9 mouse cellular contexts compared by ENCODE assay signal in genomic region chr10:69371441-69371840, GRCm38 (mm10). TPM values are rescaled to one million over a fixed set of nuclear protein-coding genes. Genes with fewer than 3 reads are reported as not detected.
DNase-seq lines count a peak whose midpoint lies in the region; ATAC-seq and TF ChIP-seq lines count a peak whose summit lies in the region.
"Had no signal": no experiment of that assay in that cellular context is flagged by ENCODE, and none has a peak within 500 bp of the region (broad histone marks: within the 10 kb centered on the region; RNA-seq: fewer than 3 reads in every experiment).

No protein-coding gene starts in this region.

- no peaks in the 10 kb centered on the region for H3K9me3 ChIP-seq in hindbrain, embryonic 14.5 days (ENCODE audit: control insufficient read depth, low read length)
- H3K9me3 ChIP-seq in hindbrain, embryonic 16.5 days (ENCODE audit: control insufficient read depth, low read length), result no peaks in the 10 kb centered on the region
- H3K9me3 ChIP-seq in MEL (replicated peaks; ENCODE audit: insufficient read depth, low read length), result no peaks in the 10 kb centered on the region
- no peaks in the 10 kb centered on the region for H3K9me3 ChIP-seq in liver, embryonic 14.5 days (ENCODE audit: control insufficient read depth, low read length)
- H3K9me3 ChIP-seq: embryonic facial prominence, embryonic 13.5 days had no signal

- H3K4me1 ChIP-seq in hindbrain, embryonic 14.5 days (replicated peaks; ENCODE audit: control insufficient read depth, insufficient read depth, low read length), result no peaks in the 10 kb centered on the region
- no peaks in the 10 kb centered on the region for H3K4me1 ChIP-seq in hindbrain, embryonic 16.5 days (ENCODE audit: control insufficient read depth, insufficient read depth, low read depth, low read length)
- H3K4me1 ChIP-seq in MEL (ENCODE audit: control insufficient read depth in 1 of 2, insufficient read depth in 2 of 2, low read length in 2 of 2), result no peaks in the 10 kb centered on the region
- H3K4me1 ChIP-seq in liver, embryonic 14.5 days (replicated peaks; ENCODE audit: control insufficient read depth in 2 of 2, insufficient read depth in 2 of 2, low read length in 1 of 2), result no peaks in the 10 kb centered on the region
- H3K4me1 ChIP-seq: embryonic facial prominence, embryonic 13.5 days had no signal

- no peak overlapping the region for H3K27ac ChIP-seq in hindbrain, embryonic 14.5 days
- H3K27ac ChIP-seq in hindbrain, embryonic 16.5 days (ENCODE audit: low read depth, low read length), result no peak overlapping the region
- no peak overlapping the region for H3K27ac ChIP-seq in MEL (ENCODE audit: control insufficient read depth, low read depth, low read length)
- no peak overlapping the region for H3K27ac ChIP-seq in liver, embryonic 14.5 days
- H3K27ac ChIP-seq: embryonic facial prominence, embryonic 13.5 days had no signal

- H3K4me3 ChIP-seq in hindbrain, embryonic 14.5 days (replicated peaks; ENCODE audit: low read length), result no peak overlapping the region
- no peak overlapping the region for H3K4me3 ChIP-seq in hindbrain, embryonic 16.5 days (ENCODE audit: low read length)
- H3K4me3 ChIP-seq in MEL (ENCODE audit: control insufficient read depth in 1 of 2, insufficient read depth in 1 of 2, low read depth in 2 of 2, low read length in 2 of 2), result no peak overlapping the region
- H3K4me3 ChIP-seq in liver, embryonic 14.5 days (ENCODE audit: insufficient read depth in 1 of 2, low read depth in 2 of 2, low read length in 2 of 2), result no peak overlapping the region
- H3K4me3 ChIP-seq: embryonic facial prominence, embryonic 13.5 days had no signal

- TF ChIP-seq POLR2A in MEL (IDR thresholded peaks at IDR 0.05; ENCODE audit: control insufficient read depth in 1 of 2, insufficient read depth in 1 of 2, low read depth in 1 of 2, low read length in 2 of 2, poor library complexity in 1 of 2), result no peak

- peak; percentile 72 for DNase-seq in hindbrain, embryonic 14.5 days (ENCODE audit: low spot score)
- peak; percentile 31 for DNase-seq in 416B (ENCODE audit: low read depth)
- peak; percentile 11 for DNase-seq in MEL (ENCODE audit: low read depth, low spot score)
- DNase-seq in embryo, embryonic 11.5 days (ENCODE audit: low read depth, low spot score), result peak; percentile 46
- no peak for DNase-seq in liver, embryonic 14.5 days (ENCODE audit: low read depth in 3 of 3, low spot score in 3 of 3)
- peak; percentile 41 for DNase-seq in splenic B cell, adult 2 months (ENCODE audit: low read depth, low spot score)
- DNase-seq in ovary, postnatal 10 days (ENCODE audit: low spot score), result no peak

- peak; percentile 47 to 73 (median 56) for TF ChIP-seq CTCF in MEL (IDR thresholded peaks at IDR 0.05 in 2 of 3, conservative IDR thresholded peaks at IDR 0.05 in 1 of 3; ENCODE audit: control insufficient read depth in 1 of 3, insufficient read depth in 1 of 3, low read depth in 2 of 3, low read length in 3 of 3, poor library complexity in 1 of 3, severe bottlenecking in 1 of 3)
- peak; percentile 90 for TF ChIP-seq CTCF in liver, embryonic 14.5 days (IDR thresholded peaks at IDR 0.05; ENCODE audit: low read depth)

- no peak for ATAC-seq in hindbrain, embryonic 14.5 days (ENCODE audit: low FRiP score)
- no peak for ATAC-seq in hindbrain, embryonic 16.5 days
- ATAC-seq in liver, embryonic 14.5 days (ENCODE audit: insufficient read depth), result no peak

- no peak overlapping the region for H3K4me2 ChIP-seq in hindbrain, embryonic 14.5 days (replicated peaks)
- no peak overlapping the region for H3K4me2 ChIP-seq in hindbrain, embryonic 16.5 days (ENCODE audit: low read length)
- H3K4me2 ChIP-seq in liver, embryonic 14.5 days (ENCODE audit: low read depth), result no peak overlapping the region
- H3K4me2 ChIP-seq: embryonic facial prominence, embryonic 13.5 days had no signal

- no peak overlapping the region for H3K9ac ChIP-seq in hindbrain, embryonic 14.5 days
- H3K9ac ChIP-seq in hindbrain, embryonic 16.5 days (ENCODE audit: low read depth, low read length), result no peak overlapping the region
- no peak overlapping the region for H3K9ac ChIP-seq in MEL (ENCODE audit: control insufficient read depth, low read depth, low read length, poor library complexity, severe bottlenecking)
- no peak overlapping the region for H3K9ac ChIP-seq in liver, embryonic 14.5 days (replicated peaks)
- H3K9ac ChIP-seq: embryonic facial prominence, embryonic 13.5 days had no signal

- no peaks in the 10 kb centered on the region for H3K36me3 ChIP-seq in hindbrain, embryonic 14.5 days (replicated peaks; ENCODE audit: control insufficient read depth, insufficient read depth)
- H3K36me3 ChIP-seq in hindbrain, embryonic 16.5 days (ENCODE audit: control insufficient read depth, insufficient read depth, low read length), result no peaks in the 10 kb centered on the region
- no peaks in the 10 kb centered on the region for H3K36me3 ChIP-seq in MEL (ENCODE audit: control insufficient read depth in 1 of 2, insufficient read depth in 2 of 2, low read length in 2 of 2)
- no peaks in the 10 kb centered on the region for H3K36me3 ChIP-seq in liver, embryonic 14.5 days (replicated peaks; ENCODE audit: control insufficient read depth, insufficient read depth, low read depth)
- no peaks in the 10 kb centered on the region for H3K36me3 ChIP-seq in splenic B cell, adult 2 months (ENCODE audit: control insufficient read depth, insufficient read depth, low read length, poor library complexity, severe bottlenecking)
- H3K36me3 ChIP-seq: embryonic facial prominence, embryonic 13.5 days had no signal

- 12% methylated on average over 10 of the region's 10 CpGs for WGBS in hindbrain, embryonic 14.5 days
- WGBS in hindbrain, embryonic 16.5 days, result 15% methylated on average over 10 of the region's 10 CpGs
- 18% methylated on average over 10 of the region's 10 CpGs for WGBS in liver, embryonic 14.5 days (ENCODE audit: insufficient replicate concordance)

- no peak for TF ChIP-seq EP300 in MEL (IDR thresholded peaks at IDR 0.05; ENCODE audit: low read depth in 1 of 2, low read length in 2 of 2)
- no peak for TF ChIP-seq EP300 in liver, embryonic 14.5 days (IDR thresholded peaks at IDR 0.05; ENCODE audit: low read depth)

- H3K79me2 ChIP-seq in MEL (ENCODE audit: control insufficient read depth, insufficient read depth, low read length, poor library complexity), result no peaks in the 10 kb centered on the region

- TF ChIP-seq RAD21 in MEL (IDR thresholded peaks at IDR 0.05; ENCODE audit: low read depth, low read length), result no peak; the same call in 1 of the 2 replicates

- no peaks in the 10 kb centered on the region for H3K27me3 ChIP-seq in hindbrain, embryonic 14.5 days (ENCODE audit: control insufficient read depth, insufficient read depth, low read length)
- no peaks in the 10 kb centered on the region for H3K27me3 ChIP-seq in hindbrain, embryonic 16.5 days (replicated peaks; ENCODE audit: control insufficient read depth, insufficient read depth, low read length)
- H3K27me3 ChIP-seq in MEL (ENCODE audit: control insufficient read depth in 1 of 2, insufficient read depth in 2 of 2, low read length in 2 of 2), result no peaks in the 10 kb centered on the region
- no peaks in the 10 kb centered on the region for H3K27me3 ChIP-seq in liver, embryonic 14.5 days (ENCODE audit: control insufficient read depth, insufficient read depth, low read length)
- no peaks in the 10 kb centered on the region for H3K27me3 ChIP-seq in splenic B cell, adult 2 months (ENCODE audit: control insufficient read depth, insufficient read depth, low read length, poor library complexity, severe bottlenecking)
- H3K27me3 ChIP-seq: embryonic facial prominence, embryonic 13.5 days had no signal

TF ChIP-seq in MEL, 35 proteins besides CTCF, POLR2A, EP300 and RAD21:
- TF ChIP-seq SMC3 (IDR thresholded peaks at IDR 0.05; ENCODE audit: low read depth, low read length) (0 out of 2 replicates have a peak, but pooled peaks have one; percentile 24), GATA1 (IDR thresholded peaks at IDR 0.05; ENCODE audit: low read depth, low read length) (no peak)

RNA-seq across cellular contexts. Expression of gene Cdk1, which starts 18.7 kb away (rescaled TPM):
- 83.3 and 89.3 TPM in 2 replicates for polyA plus RNA-seq in hindbrain, embryonic 14.5 days (2014; fragmentation: Nextera tagmentation; extraction: Ambion mirVana)
- 82.9 and 89.3 TPM in 2 replicates for polyA plus RNA-seq in hindbrain, embryonic 16.5 days (2015; fragmentation: Nextera tagmentation; extraction: Ambion mirVana)
- 311 and 333 TPM in 2 replicates for total RNA-seq in MEL (2012; rRNA removed)
- polyA plus RNA-seq in MEL (2012; ENCODE audit: insufficient read depth in 1 of 2, insufficient read length in 2 of 2, low read depth in 1 of 2, low replicate concordance in 2 of 2, missing spikeins in 1 of 2), result 100 to 1,000 TPM; 223 to 562 TPM
- 140 and 273 TPM in 2 replicates for polyA plus RNA-seq in liver, embryonic 14.5 days (2012; rRNA removed)
- 353 and 360 TPM in 2 replicates for polyA plus RNA-seq in liver, embryonic 14.5 days (2014; fragmentation: Nextera tagmentation; extraction: Ambion mirVana)

RNA-seq across cellular contexts. Expression of gene Ank3, which starts 27.1 kb away (rescaled TPM):
- polyA plus RNA-seq in hindbrain, embryonic 14.5 days (2014; fragmentation: Nextera tagmentation; extraction: Ambion mirVana), result 127 and 136 TPM in 2 replicates
- 69.3 and 74.7 TPM in 2 replicates for polyA plus RNA-seq in hindbrain, embryonic 16.5 days (2015; fragmentation: Nextera tagmentation; extraction: Ambion mirVana)
- 3.2 and 4.2 TPM in 2 replicates for total RNA-seq in MEL (2012; rRNA removed)
- 1 to 10 TPM in 1 of 2 experiments, not detected in 1; 6.7 TPM for polyA plus RNA-seq in MEL (2012; ENCODE audit: insufficient read depth in 1 of 2, insufficient read length in 2 of 2, low read depth in 1 of 2, low replicate concordance in 2 of 2, missing spikeins in 1 of 2)
- polyA plus RNA-seq in liver, embryonic 14.5 days (2012; rRNA removed), result 2.0 and 3.1 TPM in 2 replicates
- 5.3 and 5.7 TPM in 2 replicates for polyA plus RNA-seq in liver, embryonic 14.5 days (2014; fragmentation: Nextera tagmentation; extraction: Ambion mirVana)

Comparison
In these comparisons a context has a peak if more than half of its experiments do, and no peak if none do; other contexts are left out.
1. DNase-seq: peak in hindbrain, embryonic 14.5 days (single experiment), 416B (single experiment), MEL (single experiment), embryo, embryonic 11.5 days (single experiment) and splenic B cell, adult 2 months (single experiment); none in liver, embryonic 14.5 days (0 of 3) and ovary, postnatal 10 days (single experiment).